Mouse (Mus musculus) neural tube, embryonic 13.5 days (tissue): Measurements from ENCODE around the gene Pdcd4. TPM values are rescaled to one million over a fixed set of nuclear protein-coding genes. Genes with fewer than 3 reads are reported as not detected.

ENCODE experiments used
- ATAC-seq: fragments of 200-750 bp; cut with Nextera tagmentation; 2 replicates; pipeline ENCODE4 v1.8.0; 2017; ENCODE audit warnings: low read depth, mild to moderate bottlenecking, moderate TSS enrichment, moderate library complexity
- H3K27ac ChIP-seq: fragments of 300-500 bp; sonication (generic); replicated peaks from 2 replicates; pipeline ENCODE4 v1.5.1; 2015; ENCODE audit warnings: moderate library complexity, mild to moderate bottlenecking, inconsistent platforms
- H3K27me3 ChIP-seq: fragments of 300-500 bp; sonication (generic); 2 replicates; pipeline ENCODE4 v1.6.1; 2015; ENCODE audit warnings: mild to moderate bottlenecking, inconsistent platforms
- H3K36me3 ChIP-seq: fragments of 300-500 bp; sonication (generic); 2 replicates; pipeline ENCODE4 v1.6.1; 2015; ENCODE audit warnings: mild to moderate bottlenecking, inconsistent platforms
- H3K4me1 ChIP-seq: fragments of 300-500 bp; sonication (generic); replicated peaks from 2 replicates; pipeline ENCODE4 v1.6.1; 2015; ENCODE audit warnings: inconsistent platforms
- H3K4me2 ChIP-seq: fragments of 300-500 bp; sonication (generic); 2 replicates; pipeline ENCODE4 v1.6.1; 2015; ENCODE audit warnings: inconsistent platforms, mild to moderate bottlenecking, moderate library complexity
- H3K4me3 ChIP-seq: fragments of 300-500 bp; sonication (generic); 2 replicates; pipeline ENCODE4 v1.5.1; 2015; ENCODE audit warnings: mild to moderate bottlenecking, inconsistent platforms
- H3K9ac ChIP-seq: fragments of 300-500 bp; sonication (generic); 2 replicates; pipeline ENCODE4 v1.6.1; 2015; ENCODE audit warnings: moderate library complexity, mild to moderate bottlenecking, inconsistent platforms
- H3K9me3 ChIP-seq: fragments of 300-500 bp; sonication (generic); 2 replicates; pipeline ENCODE4 v1.6.1; 2016; ENCODE audit warnings: inconsistent platforms
- WGBS: fragments of 180-500 bp; shearing (Covaris S2); methylation state at CpG from one replicate; pipeline ENCODE4 v1.1.7; 2015; 5-methylcytosine and 5-hydroxymethylcytosine counted together
- polyA plus RNA-seq: library from polyadenylated mRNA; unstranded; fragments of >200 nt; fragmentation: Nextera tagmentation; extraction: Ambion mirVana; gene quantifications from 2 replicates; pipeline ENCODE4 v1.2.1, GENCODE M21; 2015

Gene Pdcd4
- polyA plus RNA-seq, 1 experiment from 2014 or later: 80.5 TPM

DNA sequence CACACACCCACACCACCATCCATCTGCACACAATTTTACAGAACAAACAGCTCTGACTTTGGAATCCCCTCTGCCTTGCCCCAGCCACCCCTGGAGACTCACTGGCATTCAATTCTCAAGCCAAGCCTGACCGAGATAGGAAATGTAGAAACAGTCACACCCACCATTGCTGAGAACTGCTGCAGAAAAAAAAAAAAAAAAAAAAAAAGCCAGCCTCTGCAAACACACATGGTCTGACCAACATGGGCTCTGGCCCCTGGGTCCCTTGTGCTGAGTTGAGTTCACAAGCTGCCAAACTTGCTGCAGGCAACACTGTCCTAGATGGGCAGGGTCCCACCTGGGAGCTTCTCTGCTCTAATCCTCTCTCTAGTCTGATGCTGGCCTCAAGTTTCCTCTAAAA is 14.3 kb upstream of the Pdcd4 start:
- 83% methylated on average over 1 of the region's 1 CpGs for WGBS

DNA sequence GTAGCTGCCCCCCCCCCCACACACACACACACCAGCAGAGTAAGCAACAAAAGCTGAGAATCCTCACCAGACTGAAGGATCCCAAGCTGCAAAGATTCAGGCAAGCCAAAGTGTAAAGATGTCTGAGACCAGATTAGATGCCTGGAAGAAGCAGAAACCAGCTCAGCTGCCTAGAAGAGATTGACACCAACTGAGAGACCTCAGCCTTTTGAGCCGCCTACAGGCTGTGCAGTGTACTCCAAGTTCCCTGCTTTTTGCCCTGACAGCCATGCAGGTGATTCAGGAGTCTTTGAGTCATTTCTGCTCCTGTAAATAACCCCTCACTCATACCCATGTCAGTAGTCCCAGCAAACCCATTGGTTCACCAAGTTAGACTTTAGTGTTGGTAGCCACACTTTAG is 11.6 kb upstream of the Pdcd4 start:
- no peak for ATAC-seq
- Histone ChIP-seq H3K36me3 (no peaks in the 10 kb centered on the region), H3K4me1 (no peaks in the 10 kb centered on the region), H3K27me3 (no peaks in the 10 kb centered on the region), H3K9me3 (no peaks in the 10 kb centered on the region), H3K4me3 (no peak overlapping the region), H3K9ac (no peak overlapping the region), H3K4me2 (no peak overlapping the region), H3K27ac (no peak overlapping the region)
- 80% methylated on average over 1 of the region's 1 CpGs for WGBS

More for the DNA sequence above, 14.3 kb upstream of the Pdcd4 start:
- H3K4me3 ChIP-seq: no peak overlapping the region
- no peak overlapping the region for H3K4me2 ChIP-seq
- H3K27ac ChIP-seq: no peak overlapping the region
- ATAC-seq: no peak
- H3K36me3 ChIP-seq: no peaks in the 10 kb centered on the region
- H3K9ac ChIP-seq: no peak overlapping the region
- no peaks in the 10 kb centered on the region for H3K27me3 ChIP-seq
- H3K4me1 ChIP-seq: 0 out of 2 replicates have a peak, but pooled peaks cover 5% of the 10 kb centered on the region
- H3K9me3 ChIP-seq: no peaks in the 10 kb centered on the region

DNA sequence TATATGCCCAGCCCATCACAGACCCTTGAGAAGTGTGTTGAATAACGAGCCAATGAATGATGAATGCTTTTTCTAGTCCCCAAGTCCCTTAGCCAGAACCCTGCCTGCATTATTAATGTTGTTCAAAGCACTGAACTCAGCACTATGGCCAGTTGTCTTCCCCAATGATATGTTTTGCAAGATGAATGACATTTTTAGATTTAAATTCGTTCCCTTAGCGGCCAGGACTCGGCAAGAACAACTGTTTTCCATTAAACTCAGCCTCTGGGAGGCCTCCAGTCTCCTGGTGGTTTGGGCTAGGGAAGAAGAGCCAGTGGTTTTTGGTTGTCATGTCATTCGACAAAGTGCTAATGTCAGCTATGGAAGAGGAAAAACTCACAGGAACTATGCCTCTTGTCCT is 10.2 kb upstream of the Pdcd4 start:
- Histone ChIP-seq H3K9ac (no peak overlapping the region), H3K27me3 (no peaks in the 10 kb centered on the region), H3K36me3 (no peaks in the 10 kb centered on the region), H3K27ac (0 out of 2 replicates have a peak overlapping the region, but pooled peaks have one; percentile 38), H3K9me3 (no peaks in the 10 kb centered on the region), H3K4me1 (no peaks in the 10 kb centered on the region), H3K4me3 (no peak overlapping the region), H3K4me2 (no peak overlapping the region)
- ATAC-seq: no peak
- 61% methylated on average over 5 of the region's 5 CpGs for WGBS

DNA sequence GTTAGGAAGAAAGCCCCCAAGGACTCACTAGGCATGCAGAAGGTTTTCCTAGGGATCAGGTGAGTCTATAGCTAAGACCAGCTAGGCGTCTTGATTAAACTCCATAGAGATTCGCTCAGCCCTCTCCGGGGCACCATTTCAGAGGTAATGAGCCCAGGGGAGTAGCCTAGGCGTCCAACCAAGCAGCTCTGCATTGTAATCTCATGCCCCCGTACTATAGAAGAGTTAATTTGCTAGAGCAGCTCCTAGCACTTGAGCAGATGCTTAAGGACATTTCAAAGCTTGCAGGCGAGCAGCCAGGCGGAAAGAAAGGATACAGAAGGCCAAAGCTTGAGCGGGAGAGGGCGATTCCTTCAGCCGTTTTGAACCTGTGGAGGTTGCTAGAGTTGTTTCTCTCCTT is 6.6 kb upstream of the Pdcd4 start:
- Histone ChIP-seq H3K4me1 (0 out of 2 replicates have a peak, but pooled peaks cover 2% of the 10 kb centered on the region), H3K27me3 (no peaks in the 10 kb centered on the region), H3K9ac (no peak overlapping the region), H3K4me2 (no peak overlapping the region), H3K4me3 (no peak overlapping the region), H3K9me3 (no peaks in the 10 kb centered on the region), H3K36me3 (no peaks in the 10 kb centered on the region), H3K27ac (no peak overlapping the region)
- no peak for ATAC-seq
- 43% methylated on average over 10 of the region's 10 CpGs for WGBS

DNA sequence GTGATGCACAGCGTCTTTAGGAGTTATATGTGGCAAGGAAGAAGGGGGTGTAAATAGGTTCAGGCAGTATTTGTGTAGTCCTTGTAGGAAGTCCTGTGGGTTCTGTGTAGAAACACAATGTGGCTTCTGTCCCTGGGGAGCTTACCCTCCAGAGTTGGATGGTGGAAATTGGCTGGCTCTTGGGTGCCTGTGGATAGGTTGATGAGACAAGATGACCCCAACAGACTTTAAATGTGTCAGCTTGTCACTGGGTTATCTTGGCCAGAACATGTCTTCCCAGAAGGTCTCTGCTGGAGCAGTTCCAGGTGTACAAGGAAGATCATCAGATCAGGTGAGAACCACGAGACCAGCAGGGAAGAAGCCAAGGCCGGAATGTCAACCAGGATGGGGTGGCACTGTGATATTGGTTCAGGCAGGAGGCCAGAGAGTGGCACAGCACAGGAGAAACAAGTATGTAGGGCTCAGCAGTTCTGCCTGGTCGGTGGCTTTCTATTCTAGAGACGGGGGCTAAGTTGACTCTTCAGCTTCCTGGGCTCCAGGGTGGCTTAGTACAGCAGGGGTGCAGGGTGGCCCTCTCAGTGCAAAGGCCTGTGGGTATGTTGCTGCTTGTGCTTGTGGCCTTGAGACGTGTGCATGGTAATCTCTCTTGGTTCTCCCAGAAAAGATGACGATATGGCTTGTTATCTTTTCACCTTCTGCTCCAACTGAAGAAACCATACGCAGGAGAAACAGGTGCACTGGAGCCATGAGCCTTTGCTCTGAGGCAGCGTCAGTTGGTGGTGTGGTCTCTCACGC is 5.3 kb upstream of the Pdcd4 start:
- no peak overlapping the region for H3K4me2 ChIP-seq
- WGBS: 87% methylated on average over 10 of the region's 10 CpGs
- no peak overlapping the region for H3K9ac ChIP-seq
- H3K27ac ChIP-seq: no peak overlapping the region
- no peaks in the 10 kb centered on the region for H3K9me3 ChIP-seq
- no peaks in the 10 kb centered on the region for H3K27me3 ChIP-seq
- H3K36me3 ChIP-seq: no peaks in the 10 kb centered on the region
- ATAC-seq: no peak
- peaks cover 8% of the 10 kb centered on the region; the same call in 1 of the 2 replicates for H3K4me1 ChIP-seq
- H3K4me3 ChIP-seq: no peak overlapping the region

DNA sequence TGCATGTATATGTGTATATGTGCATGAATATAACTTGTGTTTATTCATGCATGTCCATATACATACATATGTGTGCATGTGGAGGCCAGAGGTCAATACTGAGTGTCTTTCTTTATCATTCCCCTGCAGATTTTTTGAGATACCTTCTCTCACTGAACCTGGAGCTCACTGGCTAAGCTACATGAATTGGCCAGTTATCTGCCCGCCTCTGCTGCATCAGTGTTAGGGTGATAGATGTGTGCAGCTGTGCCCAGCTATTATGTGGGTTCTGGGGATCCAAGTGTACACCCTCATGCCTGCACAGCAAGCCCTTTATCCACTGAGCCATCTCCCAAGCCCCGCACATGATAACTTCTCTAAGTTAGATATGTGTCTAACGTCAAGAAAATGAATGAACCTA is 4.2 kb upstream of the Pdcd4 start:
- Histone ChIP-seq H3K4me2 (no peak overlapping the region), H3K4me1 (peaks cover 8% of the 10 kb centered on the region; the same call in 1 of the 2 replicates), H3K9me3 (no peaks in the 10 kb centered on the region), H3K36me3 (no peaks in the 10 kb centered on the region), H3K9ac (no peak overlapping the region), H3K27me3 (no peaks in the 10 kb centered on the region), H3K27ac (no peak overlapping the region), H3K4me3 (no peak overlapping the region)
- 76% methylated on average over 3 of the region's 3 CpGs for WGBS
- no peak for ATAC-seq

DNA sequence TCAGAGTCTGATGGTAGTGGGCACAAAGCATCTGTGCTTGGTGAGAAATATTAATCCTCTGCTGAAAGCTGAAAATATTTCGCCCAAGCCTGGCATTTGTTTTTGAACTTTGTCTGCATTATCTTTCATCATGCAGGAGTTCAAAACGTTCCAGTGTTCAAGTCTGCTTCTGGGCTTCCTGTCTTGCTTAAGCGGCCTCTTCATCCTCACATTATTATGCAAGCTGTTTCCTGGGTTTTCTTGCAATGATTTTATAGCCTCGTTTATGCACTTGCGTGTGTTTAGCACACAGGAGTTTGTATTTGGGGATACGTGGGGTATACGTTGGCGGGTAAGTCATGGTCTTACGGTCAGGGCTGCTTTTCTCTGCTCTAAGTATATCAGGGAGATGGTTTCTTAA is 3.7 kb upstream of the Pdcd4 start:
- ATAC-seq: no peak
- no peak overlapping the region for H3K9ac ChIP-seq
- H3K4me1 ChIP-seq: peaks cover 8% of the 10 kb centered on the region; the same call in 1 of the 2 replicates
- no peak overlapping the region for H3K4me3 ChIP-seq
- no peak overlapping the region for H3K4me2 ChIP-seq
- no peaks in the 10 kb centered on the region for H3K27me3 ChIP-seq
- 81% methylated on average over 9 of the region's 9 CpGs for WGBS
- H3K9me3 ChIP-seq: no peaks in the 10 kb centered on the region
- no peaks in the 10 kb centered on the region for H3K36me3 ChIP-seq
- H3K27ac ChIP-seq: no peak overlapping the region

DNA sequence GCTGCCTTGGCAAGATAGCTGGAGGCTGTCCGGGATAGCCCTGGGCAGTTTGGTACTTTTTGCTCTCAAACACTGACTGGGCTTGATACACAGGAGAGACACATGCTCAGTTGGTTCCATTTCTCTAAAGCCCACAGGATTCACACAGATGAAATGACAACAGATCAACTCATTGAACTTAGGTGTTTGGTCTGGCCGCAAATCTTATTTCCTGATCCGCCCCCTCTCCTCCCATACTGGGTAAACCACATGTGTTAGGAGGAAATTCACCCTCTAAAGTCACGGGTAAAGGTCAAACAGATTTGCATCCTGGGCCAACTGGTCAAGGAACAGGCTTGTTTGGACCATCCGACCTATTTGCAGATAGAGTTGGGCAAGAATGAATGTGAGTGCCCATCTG is 2.5 kb upstream of the Pdcd4 start:
- Histone ChIP-seq H3K27ac (no peak overlapping the region), H3K27me3 (no peaks in the 10 kb centered on the region), H3K36me3 (no peaks in the 10 kb centered on the region), H3K9ac (no peak overlapping the region), H3K9me3 (no peaks in the 10 kb centered on the region), H3K4me3 (no peak overlapping the region), H3K4me2 (no peak overlapping the region), H3K4me1 (peaks cover 13% of the 10 kb centered on the region; the same call in 1 of the 2 replicates)
- no peak for ATAC-seq
- WGBS: 81% methylated on average over 5 of the region's 5 CpGs

DNA sequence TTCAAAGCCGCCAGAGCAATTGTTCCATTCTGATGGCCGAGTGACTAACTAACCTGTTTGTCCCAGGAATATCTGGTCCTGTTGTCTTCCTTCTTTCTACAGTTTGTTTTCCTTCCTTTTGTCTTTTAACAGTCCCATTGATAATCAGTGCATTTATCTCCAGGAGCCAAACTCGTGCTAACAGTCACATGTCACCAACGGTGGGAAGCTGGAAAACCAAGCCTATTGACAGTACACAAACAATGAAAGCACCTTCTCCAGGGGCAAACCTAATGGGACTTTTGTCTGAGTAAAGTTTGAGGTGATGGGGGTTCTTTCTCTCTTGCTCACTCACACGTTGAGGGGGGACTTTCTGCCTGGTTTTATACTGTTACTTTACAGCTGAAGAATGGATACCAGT is 1.8 kb upstream of the Pdcd4 start:
- H3K4me1 ChIP-seq: peaks cover 13% of the 10 kb centered on the region; the same call in 1 of the 2 replicates
- H3K36me3 ChIP-seq: no peaks in the 10 kb centered on the region
- no peak overlapping the region for H3K9ac ChIP-seq
- no peak for ATAC-seq
- no peaks in the 10 kb centered on the region for H3K27me3 ChIP-seq
- no peaks in the 10 kb centered on the region for H3K9me3 ChIP-seq
- WGBS: 59% methylated on average over 5 of the region's 5 CpGs
- H3K4me2 ChIP-seq: no peak overlapping the region
- H3K4me3 ChIP-seq: no peak overlapping the region
- H3K27ac ChIP-seq: no peak overlapping the region

DNA sequence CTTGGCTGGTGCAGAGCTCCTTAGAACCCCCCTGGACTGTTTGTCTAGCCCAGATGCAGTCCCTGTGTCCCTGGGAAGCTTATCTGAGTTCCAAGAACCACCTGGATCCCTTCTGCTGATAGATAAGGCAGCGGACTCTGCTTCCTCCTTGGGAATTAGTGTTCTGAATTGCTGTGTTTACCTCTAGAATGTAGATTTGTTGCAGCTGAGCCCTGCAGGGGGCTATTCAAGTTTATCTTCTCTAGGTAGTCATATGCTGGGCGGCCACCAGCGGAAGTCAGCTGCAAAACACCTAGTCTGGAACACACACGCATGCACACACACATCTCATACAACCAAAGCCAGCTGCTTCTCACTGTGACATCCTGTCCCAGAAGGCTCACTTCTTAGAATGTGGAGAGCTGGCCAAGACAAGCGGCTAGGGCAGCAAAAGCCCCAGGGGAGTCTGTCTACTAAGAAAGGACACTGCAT is 1.2 kb upstream of the Pdcd4 start:
- 72% methylated on average over 5 of the region's 5 CpGs for WGBS
- Histone ChIP-seq H3K4me1 (peaks cover 13% of the 10 kb centered on the region; the same call in 1 of the 2 replicates), H3K36me3 (no peaks in the 10 kb centered on the region), H3K4me3 (no peak overlapping the region), H3K27ac (no peak overlapping the region), H3K27me3 (no peaks in the 10 kb centered on the region), H3K9me3 (no peaks in the 10 kb centered on the region), H3K9ac (no peak overlapping the region), H3K4me2 (no peak overlapping the region)
- ATAC-seq: no peak

DNA sequence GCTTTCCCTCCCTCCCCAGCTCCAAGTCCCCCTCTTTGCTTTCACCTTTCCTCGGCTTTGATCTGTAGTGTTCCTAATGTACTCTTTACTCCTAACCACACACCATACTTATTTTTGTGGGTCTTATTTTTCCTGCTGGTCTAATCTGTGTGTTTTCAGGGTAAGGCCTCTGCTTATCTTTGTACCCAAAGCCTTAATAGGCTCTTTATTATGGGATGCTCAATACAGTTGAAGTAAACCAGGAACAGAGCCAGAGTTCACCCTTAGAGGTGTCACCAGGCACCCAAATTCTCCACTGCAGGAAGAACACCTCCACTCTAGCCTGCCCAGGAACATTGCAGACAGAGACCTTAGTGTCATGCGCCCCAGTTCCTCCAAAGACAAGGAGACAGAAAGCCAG is 462 bp upstream of the Pdcd4 start:
- no peak for ATAC-seq
- peak overlapping the region; percentile 28; the same call in 1 of the 2 replicates for H3K27ac ChIP-seq
- 87% methylated on average over 2 of the region's 2 CpGs for WGBS
- H3K9me3 ChIP-seq: no peaks in the 10 kb centered on the region
- no peaks in the 10 kb centered on the region for H3K36me3 ChIP-seq
- H3K9ac ChIP-seq: no peak overlapping the region
- H3K27me3 ChIP-seq: no peaks in the 10 kb centered on the region
- H3K4me1 ChIP-seq: peaks cover 13% of the 10 kb centered on the region; the same call in 1 of the 2 replicates
- no peak overlapping the region for H3K4me3 ChIP-seq
- H3K4me2 ChIP-seq: no peak overlapping the region

DNA sequence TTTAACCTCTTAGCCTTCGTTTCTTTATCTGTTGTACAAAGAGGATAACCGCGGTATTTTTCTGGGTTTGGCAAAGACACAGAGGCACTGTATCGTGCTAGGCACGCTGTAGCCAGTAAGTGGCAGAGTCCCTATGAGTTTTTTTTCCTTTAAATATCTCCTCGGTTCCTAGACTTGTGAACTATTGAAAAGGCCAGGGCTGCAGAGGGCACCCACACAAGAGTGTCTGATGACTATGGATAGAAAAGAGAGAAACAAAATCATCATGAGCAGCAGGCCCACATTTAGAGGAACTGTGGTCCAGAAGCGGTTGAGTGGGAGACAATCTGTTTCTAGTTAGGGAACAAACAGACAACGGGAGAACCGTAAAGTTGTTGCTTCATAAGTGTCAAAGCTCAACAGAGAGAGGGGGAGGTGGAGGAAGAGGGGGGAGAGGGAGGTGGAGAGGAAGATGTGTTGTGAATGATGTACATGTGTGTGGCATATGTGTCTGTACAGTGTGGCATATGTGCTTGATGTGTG is 868 bp downstream of the Pdcd4 start:
- peaks cover 13% of the 10 kb centered on the region; the same call in 1 of the 2 replicates for H3K4me1 ChIP-seq
- WGBS: 79% methylated on average over 9 of the region's 9 CpGs
- no peaks in the 10 kb centered on the region for H3K36me3 ChIP-seq
- no peaks in the 10 kb centered on the region for H3K9me3 ChIP-seq
- H3K4me3 ChIP-seq: no peak overlapping the region
- H3K9ac ChIP-seq: no peak overlapping the region
- H3K27ac ChIP-seq: no peak overlapping the region
- H3K27me3 ChIP-seq: no peaks in the 10 kb centered on the region; the same call in 1 of the 2 replicates
- no peak overlapping the region for H3K4me2 ChIP-seq
- ATAC-seq: no peak
